Mouse (Mus musculus) ES-E14 (cell line): ENCODE measurements at regions not wholly inside any gene's neighbourhood (a gene's known extent, or its start where the extent isn't known, plus 50 kb on each side); places are given as distances from the start of the nearest gene placed in this dataset.

Experiments
- DNase-seq: peaks from one replicate; pipeline ENCODE4 v3.0.0-alpha.2; 2013; ENCODE audit warnings: low read depth, low spot score
- H3K27ac ChIP-seq: 2 replicates; pipeline ENCODE4 v1.5.1; 2012; ENCODE audit warnings: low read depth, mild to moderate bottlenecking, low read length, moderate library complexity, mixed read lengths; ENCODE audit not compliant: poor library complexity, insufficient read depth, severe bottlenecking
- H3K36me3 ChIP-seq: 2 replicates; pipeline ENCODE4 v1.6.1; 2012; ENCODE audit warnings: mild to moderate bottlenecking, low read length, moderate library complexity, mixed read lengths; ENCODE audit not compliant: control insufficient read depth, poor library complexity, insufficient read depth, severe bottlenecking
- H3K4me1 ChIP-seq, 2 experiments: fragments of 150-350 bp in 1 of 2; sonication (generic) in 1 of 2; 2 replicates each; pipeline ENCODE4 v1.6.1; 2012; ENCODE audit warnings: low read length in 2 of 2, mild to moderate bottlenecking in 1 of 2, mixed read lengths in 1 of 2; ENCODE audit not compliant: control insufficient read depth in 2 of 2, insufficient read depth in 2 of 2, poor library complexity in 1 of 2
- H3K4me3 ChIP-seq, 2 experiments: fragments of 150-350 bp in 1 of 2; sonication (generic) in 1 of 2; 2 replicates each; pipeline ENCODE4 v1.5.1; 2012; ENCODE audit warnings: low read length in 2 of 2, low read depth in 1 of 2, mild to moderate bottlenecking in 1 of 2, mixed read lengths in 1 of 2; ENCODE audit not compliant: insufficient read depth in 1 of 2, poor library complexity in 1 of 2, severe bottlenecking in 1 of 2
- H3K9ac ChIP-seq: 2 replicates; pipeline ENCODE4 v1.6.1; 2012; ENCODE audit warnings: low read depth, mild to moderate bottlenecking, low read length, mixed read lengths; ENCODE audit not compliant: poor library complexity, insufficient read depth, severe bottlenecking
- H3K9me3 ChIP-seq: fragments of 150-350 bp; sonication (generic); 2 replicates; pipeline ENCODE4 v1.6.1; 2012; ENCODE audit warnings: low read depth, mild to moderate bottlenecking, low read length; ENCODE audit not compliant: control insufficient read depth, insufficient read depth
- CHD2 ChIP-seq: IDR thresholded peaks from 2 replicates; pipeline ENCODE4 v1.6.1; 2014; ENCODE audit warnings: mild to moderate bottlenecking, low read depth, low read length, inconsistent platforms
- HCFC1 ChIP-seq: IDR thresholded peaks from 2 replicates; pipeline ENCODE4 v1.6.1; 2012; ENCODE audit warnings: low read length, inconsistent platforms, borderline replicate concordance; ENCODE audit not compliant: insufficient read depth
- MAFK ChIP-seq: IDR thresholded peaks from 2 replicates; pipeline ENCODE4 v1.6.1; 2014; ENCODE audit warnings: mild to moderate bottlenecking, low read depth, low read length, inconsistent platforms; ENCODE audit not compliant: insufficient read depth
- ZC3H11A ChIP-seq: IDR thresholded peaks from 2 replicates; pipeline ENCODE4 v1.6.1; 2012; ENCODE audit warnings: low read depth, mild to moderate bottlenecking, inconsistent platforms, low read length, borderline replicate concordance
- ZNF384 ChIP-seq: IDR thresholded peaks from 2 replicates; pipeline ENCODE4 v1.6.1; 2012; ENCODE audit warnings: low read depth, low read length, inconsistent platforms
- in situ Hi-C, 2 experiments: fragments of 600-800 bp; cut with MboI; formaldehyde crosslinking; loops; one replicate each; pipeline ENCODE4 v1.15.1; 2025; ENCODE audit warnings: low sequenced_read_pairs in 2 of 2, inconsistent platforms in 1 of 2; ENCODE audit not compliant: unreplicated experiment in 2 of 2

DNA sequence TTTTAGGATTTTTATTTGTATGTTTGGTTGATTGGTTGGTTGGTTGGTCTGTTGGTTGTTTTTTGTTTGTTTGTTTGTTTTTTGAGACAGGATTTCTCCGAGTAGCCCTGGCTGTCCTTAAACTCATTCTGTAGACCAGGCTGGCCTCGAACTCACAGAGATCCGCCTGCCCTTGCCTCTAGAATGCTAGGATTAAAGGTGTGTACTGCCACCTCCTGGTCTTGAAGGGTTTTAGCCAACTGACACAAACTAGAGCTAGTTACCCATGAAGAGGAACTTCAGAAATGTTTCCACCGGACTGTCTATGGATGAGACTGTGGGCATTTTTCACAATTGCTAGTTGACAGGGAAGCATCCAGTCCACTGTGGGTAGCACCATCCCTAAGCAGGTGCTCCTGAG, 191.7 kb downstream of the Matn1 start:
- Histone ChIP-seq H3K27ac (no peak overlapping the region), H3K9me3 (no peaks in the 10 kb centered on the region), H3K36me3 (no peaks in the 10 kb centered on the region), H3K4me1 (peaks cover 2 to 7% of the 10 kb centered on the region in 2 experiments; a peak in 3 of 4 replicates), H3K9ac (no peak overlapping the region), H3K4me3 (no peak overlapping the region)
- DNase-seq: no peak
- in situ Hi-C loops: loop anchor here (5.0 to 25.0 kb wide), 2 partner anchors 174 kb away; no protein-coding TSS in a partner anchor
- TF ChIP-seq ZC3H11A: no peak
- no peak for TF ChIP-seq ZNF384
- no peak for TF ChIP-seq CHD2
- TF ChIP-seq MAFK: no peak
- no peak for TF ChIP-seq HCFC1

GRCm38 (mm10) chr4:131138891-131139290, 194.7 kb downstream of the Matn1 start:
- TF ChIP-seq HCFC1 (no peak), CHD2 (no peak), ZC3H11A (no peak), MAFK (no peak)
- Histone ChIP-seq H3K4me3 (no peak overlapping the region), H3K36me3 (no peaks in the 10 kb centered on the region), H3K4me1 (peaks cover 2 to 7% of the 10 kb centered on the region in 2 experiments; a peak in 3 of 4 replicates), H3K9me3 (no peaks in the 10 kb centered on the region), H3K9ac (no peak overlapping the region), H3K27ac (no peak overlapping the region)
- DNase-seq: no peak
- in situ Hi-C loops: loop anchor here (5.0 to 25.0 kb wide), 2 partner anchors 177 kb away; no protein-coding TSS in a partner anchor

GRCm38 (mm10) chr4:131141890-131142465, 197.8 kb downstream of the Matn1 start:
- H3K4me1 ChIP-seq: peaks cover 2 to 7% of the 10 kb centered on the region in 2 experiments; a peak in 3 of 4 replicates
- DNase-seq: no peak

DNA sequence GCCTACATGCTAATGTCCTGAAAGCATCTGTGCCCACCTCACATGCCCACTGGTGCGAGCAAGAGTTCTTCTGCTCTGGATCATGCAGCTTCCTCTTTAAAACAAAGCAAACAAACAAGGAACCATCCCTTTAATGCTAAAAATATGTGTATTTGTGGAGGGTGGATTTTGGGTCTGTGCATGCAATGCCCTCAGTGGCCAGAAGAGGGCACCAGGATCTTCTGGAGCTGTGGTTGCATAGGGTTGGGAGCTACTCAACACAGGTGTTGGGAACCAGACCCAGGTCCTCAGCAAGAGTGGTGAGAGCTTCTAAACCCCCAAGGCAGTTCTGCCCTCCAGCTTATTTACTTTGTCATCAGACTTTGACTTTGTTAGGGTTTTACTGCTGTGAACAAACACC, 201.3 kb downstream of the Matn1 start:
- 0 out of 2 replicates have a peak, but pooled peaks have one; percentile 19 for TF ChIP-seq ZC3H11A
- no peak for TF ChIP-seq CHD2
- Histone ChIP-seq H3K27ac (no peak overlapping the region), H3K4me3 (no peak overlapping the region), H3K9me3 (no peaks in the 10 kb centered on the region), H3K9ac (no peak overlapping the region), H3K4me1 (no peaks in the 10 kb centered on the region; a peak in 1 of 4 replicates), H3K36me3 (no peaks in the 10 kb centered on the region)
- DNase-seq: no peak
- in situ Hi-C loops: loop anchor here in 1 of 2 experiments (25.0 kb wide), 1 partner anchor 183 kb away; no protein-coding TSS in a partner anchor

More at GRCm38 (mm10) chr4:131141890-131142465, 197.8 kb downstream of the Matn1 start:
- Histone ChIP-seq H3K4me3 (no peak overlapping the region), H3K9me3 (no peaks in the 10 kb centered on the region), H3K9ac (no peak overlapping the region), H3K27ac (no peak overlapping the region), H3K36me3 (no peaks in the 10 kb centered on the region)
- TF ChIP-seq MAFK: no peak
- no peak for TF ChIP-seq CHD2
- no peak for TF ChIP-seq HCFC1
- no peak for TF ChIP-seq ZNF384
- no peak for TF ChIP-seq ZC3H11A
- in situ Hi-C loops: loop anchor here in 1 of 2 experiments (25.0 kb wide), 1 partner anchor 180 kb away; no protein-coding TSS in a partner anchor
